Mouse (Mus musculus): ENCODE results near the gene Bmp6. TPM values are rescaled to one million over a fixed set of nuclear protein-coding genes. Genes with fewer than 3 reads are reported as not detected.

Bmp6 gene
- polyA plus RNA-seq, 1 experiment from 2014 or later, result 2.9 TPM

DNA sequence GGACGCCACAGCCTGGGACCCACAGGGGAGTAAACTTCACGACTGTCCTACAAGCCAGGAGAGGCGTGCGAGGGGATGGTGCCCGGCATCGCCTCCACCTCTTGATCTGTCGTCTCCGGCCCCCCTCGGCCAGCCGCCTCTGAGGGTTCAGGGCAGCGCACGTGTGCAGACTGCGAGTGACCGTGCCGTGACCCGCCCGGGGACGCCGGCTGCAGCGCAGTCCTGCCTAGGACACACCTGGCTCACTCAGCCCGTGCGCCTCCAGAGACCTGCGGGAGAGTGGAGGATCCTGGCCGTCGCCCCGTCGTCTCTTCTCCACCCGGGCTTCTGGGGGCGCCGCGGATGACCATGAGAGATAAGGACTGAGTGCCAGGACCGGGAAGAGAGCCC lies 519 bp downstream of the Bmp6 start:
- Histone ChIP-seq H3K27ac (peak overlapping the region; percentile 77), H3K4me1 (replicated peaks) (peaks cover 37% of the 10 kb centered on the region), H3K27me3 (ENCODE audit: insufficient read depth, poor library complexity, severe bottlenecking) (peaks cover 71% of the 10 kb centered on the region), H3K36me3 (no peaks in the 10 kb centered on the region), H3K4me3 (peak overlapping the region; percentile 58), H3K9me3 (no peaks in the 10 kb centered on the region)
- DNase-seq (ENCODE audit: low spot score), result no peak
- 2% methylated on average over 32 of the region's 32 CpGs for WGBS

GRCm38 (mm10) chr13:38346096-38346915 lies 1.4 kb downstream of the Bmp6 start:
- peaks cover 40% of the 10 kb centered on the region for H3K4me1 ChIP-seq (replicated peaks)
- 1% methylated on average over 63 of the region's 63 CpGs for WGBS
- peak overlapping the region; percentile 58 for H3K4me3 ChIP-seq
- no peaks in the 10 kb centered on the region for H3K9me3 ChIP-seq
- H3K36me3 ChIP-seq, result no peaks in the 10 kb centered on the region
- H3K27me3 ChIP-seq (ENCODE audit: insufficient read depth, poor library complexity, severe bottlenecking), result peaks cover 71% of the 10 kb centered on the region
- DNase-seq (ENCODE audit: low spot score), result peak; percentile 60
- peak overlapping the region; percentile 77 for H3K27ac ChIP-seq

GRCm38 (mm10) chr13:38347021-38347774 lies 2.3 kb downstream of the Bmp6 start:
- WGBS, result 6% methylated on average over 19 of the region's 19 CpGs
- Histone ChIP-seq H3K4me1 (replicated peaks) (peaks cover 49% of the 10 kb centered on the region), H3K36me3 (no peaks in the 10 kb centered on the region), H3K27ac (peak overlapping the region; percentile 59; the same call in 1 of the 2 replicates), H3K9me3 (no peaks in the 10 kb centered on the region), H3K27me3 (ENCODE audit: insufficient read depth, poor library complexity, severe bottlenecking) (peaks cover 73% of the 10 kb centered on the region), H3K4me3 (peak overlapping the region; percentile 58)
- DNase-seq (ENCODE audit: low spot score), result peak; percentile 66

DNA sequence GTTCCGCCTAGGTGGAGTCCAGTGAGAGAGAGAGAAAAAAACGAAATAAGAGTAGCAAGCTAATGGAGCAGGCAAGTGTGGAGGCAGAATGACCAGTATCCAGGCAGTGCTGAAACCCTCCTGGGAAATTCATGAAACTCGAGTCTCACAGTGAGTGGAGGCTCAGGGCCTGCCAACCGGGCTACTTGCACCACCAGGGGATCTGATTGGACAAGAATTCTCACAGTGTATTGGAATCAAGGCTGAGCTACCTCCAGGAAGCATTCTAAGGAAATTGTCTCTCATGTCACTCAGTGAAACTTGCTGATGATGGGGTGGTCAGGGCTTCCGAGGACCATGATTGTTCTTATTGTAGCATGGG lies 2.8 kb downstream of the Bmp6 start:
- H3K27ac ChIP-seq, result 0 out of 2 replicates have a peak overlapping the region, but pooled peaks have one; percentile 59
- H3K9me3 ChIP-seq, result no peaks in the 10 kb centered on the region
- DNase-seq (ENCODE audit: low spot score), result peak; percentile 40
- H3K27me3 ChIP-seq (ENCODE audit: insufficient read depth, poor library complexity, severe bottlenecking), result peaks cover 76% of the 10 kb centered on the region
- 16% methylated on average over 5 of the region's 5 CpGs for WGBS
- peak overlapping the region; percentile 58 for H3K4me3 ChIP-seq
- no peaks in the 10 kb centered on the region for H3K36me3 ChIP-seq
- peaks cover 50% of the 10 kb centered on the region for H3K4me1 ChIP-seq (replicated peaks)

DNA sequence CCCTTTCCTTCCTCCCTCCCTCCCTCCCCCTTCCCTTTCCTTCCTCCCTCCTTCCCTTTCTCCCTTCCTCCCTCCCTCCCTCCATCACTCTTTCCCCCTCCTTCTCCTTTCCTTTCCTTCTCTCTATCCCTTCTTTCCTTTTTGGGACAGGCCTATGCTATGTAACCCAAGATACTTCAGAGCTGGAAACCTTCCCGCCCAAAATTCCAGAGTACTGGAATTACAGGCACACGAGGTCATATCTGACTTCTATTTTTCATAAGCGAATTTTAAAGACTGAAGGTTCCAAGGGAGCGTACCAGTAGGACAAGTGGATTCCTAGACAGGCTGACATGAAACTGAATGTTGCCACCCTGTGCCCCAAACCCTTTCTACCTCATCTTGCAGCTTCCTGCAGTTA lies 4.1 kb downstream of the Bmp6 start:
- no peak overlapping the region for H3K27ac ChIP-seq
- H3K27me3 ChIP-seq (ENCODE audit: insufficient read depth, poor library complexity, severe bottlenecking), result peaks cover 65% of the 10 kb centered on the region
- no peak for DNase-seq (ENCODE audit: low spot score)
- WGBS, result 80% methylated on average over 4 of the region's 4 CpGs
- H3K4me3 ChIP-seq, result no peak overlapping the region
- peaks cover 58% of the 10 kb centered on the region for H3K4me1 ChIP-seq (replicated peaks)
- H3K36me3 ChIP-seq, result no peaks in the 10 kb centered on the region
- no peaks in the 10 kb centered on the region for H3K9me3 ChIP-seq

DNA sequence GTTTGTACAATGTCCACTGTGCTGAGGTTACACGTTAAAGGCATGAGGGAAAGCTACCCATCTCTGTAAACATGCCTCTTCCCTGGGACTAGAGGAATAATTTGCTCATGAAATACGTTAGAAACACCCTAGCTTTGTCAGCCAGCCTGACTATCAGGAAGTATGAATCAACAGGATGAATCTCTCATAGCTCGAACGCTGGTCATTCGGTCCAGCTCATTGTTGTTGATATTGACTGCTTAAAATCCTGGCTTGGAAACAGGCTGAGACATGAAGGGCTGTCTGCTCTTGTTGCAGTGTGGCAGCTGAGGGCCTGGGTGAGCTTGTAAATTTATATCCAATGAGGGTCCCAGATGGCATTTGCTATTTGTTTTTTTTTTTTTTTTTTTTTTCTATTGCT lies 4.9 kb downstream of the Bmp6 start:
- peaks cover 57% of the 10 kb centered on the region for H3K27me3 ChIP-seq (ENCODE audit: insufficient read depth, poor library complexity, severe bottlenecking)
- H3K27ac ChIP-seq, result no peak overlapping the region
- no peak for DNase-seq (ENCODE audit: low spot score)
- no peaks in the 10 kb centered on the region for H3K36me3 ChIP-seq
- H3K9me3 ChIP-seq, result no peaks in the 10 kb centered on the region
- peaks cover 61% of the 10 kb centered on the region for H3K4me1 ChIP-seq (replicated peaks)
- WGBS, result 79% methylated on average over 5 of the region's 5 CpGs
- H3K4me3 ChIP-seq, result no peak overlapping the region

DNA sequence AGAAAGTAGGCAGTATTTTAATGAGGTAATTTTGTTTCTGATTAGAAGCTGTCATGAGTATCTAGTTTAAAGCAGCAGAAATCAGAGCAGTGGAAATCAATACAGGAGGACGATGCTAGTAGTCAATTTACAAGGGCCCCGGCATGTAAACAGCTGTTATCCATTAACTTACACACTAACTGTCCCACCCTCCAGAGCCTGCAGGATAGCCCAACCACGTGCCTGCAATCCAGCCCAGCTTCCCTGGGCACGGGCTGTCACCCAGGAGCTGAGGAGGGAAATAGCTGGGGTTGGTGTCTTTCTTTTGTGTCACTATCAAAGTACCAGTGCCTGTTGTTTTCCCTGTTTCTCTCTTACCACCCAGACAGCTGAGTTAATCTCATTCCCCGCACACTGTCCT lies 7.1 kb downstream of the Bmp6 start:
- H3K27me3 ChIP-seq (ENCODE audit: insufficient read depth, poor library complexity, severe bottlenecking), result peaks cover 36% of the 10 kb centered on the region
- peaks cover 44% of the 10 kb centered on the region for H3K4me1 ChIP-seq (replicated peaks)
- WGBS, result 19% methylated on average over 5 of the region's 5 CpGs
- H3K9me3 ChIP-seq, result no peaks in the 10 kb centered on the region
- H3K4me3 ChIP-seq, result no peak overlapping the region
- H3K27ac ChIP-seq, result no peak overlapping the region
- H3K36me3 ChIP-seq, result no peaks in the 10 kb centered on the region
- peak; percentile 23 for DNase-seq (ENCODE audit: low spot score)

DNA sequence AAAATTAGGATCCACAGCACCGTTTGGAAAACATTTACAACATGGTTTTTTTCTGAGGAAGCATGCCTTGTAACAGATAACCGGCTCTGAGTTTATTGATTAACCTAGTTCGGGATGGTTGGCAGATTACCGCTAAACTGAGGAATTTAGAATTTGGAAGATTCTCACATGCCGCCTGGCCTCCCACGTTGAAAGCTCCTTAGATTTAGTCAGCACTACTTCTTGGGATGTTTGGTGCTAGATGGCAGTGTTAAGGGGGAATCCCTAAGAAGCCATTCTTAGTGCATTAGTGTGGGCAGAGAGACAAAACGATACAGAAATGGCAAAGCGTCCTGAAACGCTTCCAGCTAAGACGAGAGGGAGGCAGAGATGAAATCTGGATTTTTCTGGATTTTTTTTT lies 8.1 kb downstream of the Bmp6 start:
- Histone ChIP-seq H3K4me3 (no peak overlapping the region), H3K27ac (no peak overlapping the region), H3K36me3 (no peaks in the 10 kb centered on the region), H3K9me3 (no peaks in the 10 kb centered on the region), H3K4me1 (replicated peaks) (peaks cover 34% of the 10 kb centered on the region), H3K27me3 (ENCODE audit: insufficient read depth, poor library complexity, severe bottlenecking) (peaks cover 26% of the 10 kb centered on the region)
- no peak for DNase-seq (ENCODE audit: low spot score)
- WGBS, result 75% methylated on average over 10 of the region's 10 CpGs

DNA sequence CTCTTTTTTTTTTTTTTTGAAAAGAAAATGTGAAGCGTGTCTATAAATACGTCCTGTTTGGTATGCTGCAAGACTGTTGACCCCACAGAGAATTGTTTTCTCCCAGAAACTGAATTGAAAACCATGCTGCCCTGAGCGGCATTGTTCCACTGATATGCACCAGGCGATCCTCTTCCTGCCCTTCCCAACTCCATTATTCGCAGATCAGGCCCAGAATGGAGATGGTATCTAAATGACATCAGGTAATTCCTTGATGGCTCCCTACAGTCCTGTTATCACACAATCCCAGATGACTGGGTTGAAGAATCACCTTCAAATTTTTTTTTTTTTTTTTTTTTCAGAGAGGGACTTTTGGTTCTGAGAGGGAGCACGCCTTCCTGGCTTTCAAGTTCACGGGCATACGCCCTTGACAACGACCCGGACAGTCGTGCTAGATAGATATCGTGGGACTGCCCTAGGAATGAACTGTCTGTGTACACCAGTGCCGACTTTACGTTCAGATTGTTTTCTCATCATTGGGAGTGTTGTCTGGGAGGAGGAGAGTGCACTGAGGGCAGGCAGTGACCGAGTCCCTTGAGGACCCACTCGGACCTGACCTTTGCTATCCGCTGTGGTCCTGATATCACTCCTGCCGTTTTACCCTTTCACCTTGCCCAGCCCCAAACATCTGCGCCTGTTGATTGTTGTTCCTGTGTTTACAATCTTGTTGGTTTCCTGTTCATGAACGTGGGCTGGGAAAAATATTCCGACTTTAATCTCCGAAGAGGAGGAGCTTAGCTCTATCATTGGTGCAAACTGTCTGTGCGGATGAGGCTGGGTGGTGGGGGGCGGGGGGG lies 8.7 kb downstream of the Bmp6 start:
- no peaks in the 10 kb centered on the region for H3K36me3 ChIP-seq
- WGBS, result 63% methylated on average over 24 of the region's 24 CpGs
- DNase-seq (ENCODE audit: low spot score), result no peak
- no peaks in the 10 kb centered on the region for H3K9me3 ChIP-seq
- H3K27ac ChIP-seq, result no peak overlapping the region
- peaks cover 33% of the 10 kb centered on the region for H3K4me1 ChIP-seq (replicated peaks)
- H3K27me3 ChIP-seq (ENCODE audit: insufficient read depth, poor library complexity, severe bottlenecking), result peaks cover 19% of the 10 kb centered on the region
- no peak overlapping the region for H3K4me3 ChIP-seq

DNA sequence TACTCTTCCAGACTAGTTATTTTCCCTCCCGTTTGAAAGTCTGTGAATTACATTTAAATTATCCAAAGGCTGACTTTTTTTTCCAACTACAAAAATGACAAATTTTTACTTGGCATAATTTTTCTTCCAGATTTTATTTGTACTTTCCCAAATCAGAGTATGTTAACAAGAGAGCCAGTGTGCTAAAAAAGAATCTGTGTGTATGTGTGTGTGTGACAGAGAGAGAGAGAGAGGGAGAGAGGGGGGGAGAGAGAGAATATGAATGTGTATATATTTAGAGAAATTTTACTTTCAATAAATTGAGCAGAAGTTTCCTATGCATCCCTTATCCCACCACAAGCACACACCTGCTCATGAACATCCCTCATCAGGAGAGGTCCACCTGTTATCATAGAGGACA lies 9.4 kb downstream of the Bmp6 start:
- Histone ChIP-seq H3K27me3 (ENCODE audit: insufficient read depth, poor library complexity, severe bottlenecking) (peaks cover 13% of the 10 kb centered on the region), H3K27ac (no peak overlapping the region), H3K4me3 (no peak overlapping the region), H3K9me3 (no peaks in the 10 kb centered on the region), H3K36me3 (no peaks in the 10 kb centered on the region), H3K4me1 (replicated peaks) (peaks cover 33% of the 10 kb centered on the region)
- DNase-seq (ENCODE audit: low spot score), result no peak
- 81% methylated on average over 1 of the region's 1 CpGs for WGBS

GRCm38 (mm10) chr13:38359045-38359444 lies 14.1 kb downstream of the Bmp6 start:
- no peaks in the 10 kb centered on the region for H3K9me3 ChIP-seq
- H3K4me1 ChIP-seq (replicated peaks), result peaks cover 12% of the 10 kb centered on the region
- H3K27ac ChIP-seq, result no peak overlapping the region
- H3K4me3 ChIP-seq, result no peak overlapping the region
- DNase-seq (ENCODE audit: low spot score), result no peak
- H3K36me3 ChIP-seq, result no peaks in the 10 kb centered on the region
- H3K27me3 ChIP-seq (ENCODE audit: insufficient read depth, poor library complexity, severe bottlenecking), result no peaks in the 10 kb centered on the region
- 92% methylated on average over 4 of the region's 4 CpGs for WGBS

GRCm38 (mm10) chr13:38362751-38363150 lies 17.8 kb downstream of the Bmp6 start:
- Histone ChIP-seq H3K27ac (no peak overlapping the region), H3K27me3 (ENCODE audit: insufficient read depth, poor library complexity, severe bottlenecking) (no peaks in the 10 kb centered on the region), H3K4me1 (replicated peaks) (no peaks in the 10 kb centered on the region), H3K9me3 (no peaks in the 10 kb centered on the region), H3K4me3 (no peak overlapping the region), H3K36me3 (no peaks in the 10 kb centered on the region)
- WGBS, result 78% methylated on average over 4 of the region's 4 CpGs
- no peak for DNase-seq (ENCODE audit: low spot score)

Measured in hindbrain, embryonic 10.5 days (tissue).